Mouse (Mus musculus) erythroblast, embryonic 14.5 days (primary cell): ENCODE data around the gene Camsap2.

Experiments
- GATA1 ChIP-seq: IDR thresholded peaks from 2 replicates; pipeline ENCODE4 v1.6.1; 2012; ENCODE audit warnings: low read length, inconsistent platforms, mixed read lengths
- TAL1 ChIP-seq: IDR thresholded peaks from 3 replicates; pipeline ENCODE4 v1.6.1; 2012; ENCODE audit warnings: low read length, inconsistent platforms, mixed read lengths

- no peak for TF ChIP-seq GATA1
- no peak for TF ChIP-seq TAL1
These were observed 35.3 kb upstream of the Camsap2 start for GRCm38 (mm10) chr1:136381169-136381568.
